Mouse (Mus musculus) heart, embryonic 11.5 days (tissue): ENCODE results near the gene Otop1. TPM values are rescaled to one million over a fixed set of nuclear protein-coding genes. Genes with fewer than 3 reads are reported as not detected.

Source experiments
- ATAC-seq: fragments of 200-750 bp; cut with Nextera tagmentation; replicated peaks from 2 replicates; pipeline ENCODE4 v1.8.0; 2017; ENCODE audit warnings: moderate library complexity; ENCODE audit not compliant: insufficient number of reproducible peaks, low FRiP score, low TSS enrichment
- H3K27ac ChIP-seq: fragments of 300-500 bp; sonication (generic); 2 replicates; pipeline ENCODE4 v1.5.1; 2014; ENCODE audit warnings: mild to moderate bottlenecking, low read depth, low read length
- H3K27me3 ChIP-seq: fragments of 300-500 bp; sonication (generic); 2 replicates; pipeline ENCODE4 v1.6.1; 2014; ENCODE audit warnings: mild to moderate bottlenecking, low read length, mixed read lengths; ENCODE audit not compliant: control insufficient read depth, insufficient read depth
- H3K36me3 ChIP-seq: fragments of 300-500 bp; sonication (generic); 2 replicates; pipeline ENCODE4 v1.6.1; 2014; ENCODE audit warnings: mild to moderate bottlenecking, low read length, moderate library complexity, mixed read lengths; ENCODE audit not compliant: control insufficient read depth, insufficient read depth
- H3K4me1 ChIP-seq: fragments of 300-500 bp; sonication (generic); 2 replicates; pipeline ENCODE4 v1.6.1; 2014; ENCODE audit warnings: low read length; ENCODE audit not compliant: control insufficient read depth, insufficient read depth
- H3K4me2 ChIP-seq: fragments of 300-500 bp; sonication (generic); 2 replicates; pipeline ENCODE4 v1.6.1; 2014; ENCODE audit warnings: mild to moderate bottlenecking, moderate library complexity
- H3K4me3 ChIP-seq: fragments of 300-500 bp; sonication (generic); 2 replicates; pipeline ENCODE4 v1.5.1; 2014; ENCODE audit warnings: low read depth, low read length
- H3K9ac ChIP-seq: fragments of 300-500 bp; sonication (generic); 2 replicates; pipeline ENCODE4 v1.6.1; 2014; ENCODE audit warnings: mild to moderate bottlenecking, low read depth, low read length, moderate library complexity
- H3K9me3 ChIP-seq: fragments of 300-500 bp; sonication (generic); replicated peaks from 2 replicates; pipeline ENCODE4 v1.6.1; 2016; ENCODE audit warnings: low read length; ENCODE audit not compliant: control insufficient read depth
- WGBS: fragments of 180-500 bp; shearing (Covaris S2); extraction: QIAGEN DNeasy Blood & Tissue Kit; methylation state at CpG from one replicate; pipeline ENCODE4 v1.1.7; 2014; ENCODE audit not compliant: insufficient replicate concordance; 5-methylcytosine and 5-hydroxymethylcytosine counted together
- polyA plus RNA-seq: library from polyadenylated mRNA; unstranded; fragments of >200 nt; fragmentation: Nextera tagmentation; extraction: Ambion mirVana; gene quantifications from 2 replicates; pipeline ENCODE4 v1.2.1, GENCODE M21; 2014

Otop1 gene
- polyA plus RNA-seq = not detected in 2 replicates

DNA sequence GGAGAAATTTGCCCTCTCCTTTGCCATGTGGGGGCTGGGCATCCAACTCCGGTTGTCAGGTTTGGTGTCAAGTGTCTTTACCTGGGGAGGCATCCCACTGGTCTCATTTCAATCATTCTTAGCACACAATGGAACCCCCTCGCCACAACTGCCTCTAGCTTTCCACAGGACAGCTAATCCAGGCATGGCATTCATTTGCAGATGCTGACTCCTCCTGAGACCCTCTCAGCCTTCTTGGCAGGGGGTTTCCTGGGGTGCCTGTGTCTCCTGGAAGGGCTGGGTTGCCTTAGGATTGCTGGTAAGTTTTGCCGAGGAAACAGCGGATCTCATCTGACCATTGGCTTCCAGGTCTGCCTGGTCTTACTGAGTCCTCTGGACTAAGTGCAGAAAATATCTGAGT lies at the start of gene Otop1:
TSS of gene Otop1 (plus strand) at position 202 of the 400 bp plus-strand sequence.
- peak within 1 kb of the TSS; percentile 35; the same call in 1 of the 2 replicates for H3K4me3 ChIP-seq
- no peak within 1 kb of the TSS for H3K27ac ChIP-seq
- peaks cover 69% of the 10 kb centered on the region for H3K27me3 ChIP-seq
- ATAC-seq = no peak
- H3K36me3 ChIP-seq = no peaks in the 10 kb centered on the region
- WGBS = 7% methylated on average over 4 of the region's 4 CpGs
- H3K9ac ChIP-seq = no peak within 1 kb of the TSS
- H3K4me1 ChIP-seq = peaks cover 13% of the 10 kb centered on the region
- no peaks in the 10 kb centered on the region for H3K9me3 ChIP-seq
- H3K4me2 ChIP-seq = peak within 1 kb of the TSS; percentile 25

DNA sequence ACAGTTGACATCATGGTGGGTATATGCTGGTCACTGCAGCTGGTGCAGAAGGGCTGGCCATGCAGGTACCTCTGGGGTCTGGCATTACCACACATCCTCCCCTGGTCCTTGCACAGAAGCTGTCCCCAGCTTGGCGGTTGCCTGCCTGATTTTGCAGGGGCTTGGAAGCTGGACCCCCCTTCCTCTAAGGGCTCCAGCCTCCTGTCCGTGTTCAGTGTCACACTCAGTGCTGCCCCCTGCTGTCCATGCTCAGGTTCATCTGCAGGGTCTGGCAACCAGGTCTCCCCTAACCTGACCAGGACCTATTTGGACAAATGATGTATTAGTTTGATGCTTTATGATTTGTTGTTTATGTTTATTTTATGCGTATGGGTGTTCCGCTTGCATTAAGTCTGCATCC lies 40.4 kb upstream of the Otop1 start:
- Histone ChIP-seq H3K4me3 (no peak overlapping the region), H3K9ac (no peak overlapping the region), H3K36me3 (peaks cover 16% of the 10 kb centered on the region), H3K4me1 (no peaks in the 10 kb centered on the region), H3K4me2 (no peak overlapping the region), H3K27ac (no peak overlapping the region), H3K9me3 (no peaks in the 10 kb centered on the region), H3K27me3 (no peaks in the 10 kb centered on the region)
- no peak for ATAC-seq
- WGBS = 75% methylated on average over 4 of the region's 4 CpGs

DNA sequence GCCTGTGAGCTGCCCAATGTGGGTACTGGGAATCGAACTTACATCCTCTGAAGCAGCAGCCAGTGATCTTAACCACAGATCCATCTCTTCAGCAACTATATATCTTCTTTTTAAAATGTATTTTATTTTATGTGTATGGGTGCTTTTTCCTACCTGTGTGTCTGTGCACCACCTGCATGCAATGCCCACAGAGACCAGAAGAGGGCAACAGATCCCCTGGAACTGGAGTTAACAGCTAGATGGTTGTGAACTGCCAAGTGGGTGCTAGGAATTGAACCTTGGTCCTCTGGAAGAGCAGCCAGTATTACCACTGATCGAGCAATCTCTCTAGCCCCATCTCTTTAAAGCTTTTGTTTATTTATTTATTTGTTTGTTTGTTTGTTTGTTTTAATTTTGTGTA lies 39.1 kb upstream of the Otop1 start:
- H3K9ac ChIP-seq = no peak overlapping the region
- H3K4me3 ChIP-seq = no peak overlapping the region
- 84% methylated on average over 2 of the region's 2 CpGs for WGBS
- no peak for ATAC-seq
- no peaks in the 10 kb centered on the region for H3K4me1 ChIP-seq
- no peak overlapping the region for H3K4me2 ChIP-seq
- H3K27me3 ChIP-seq = no peaks in the 10 kb centered on the region
- peaks cover 11% of the 10 kb centered on the region for H3K36me3 ChIP-seq
- H3K9me3 ChIP-seq = no peaks in the 10 kb centered on the region
- no peak overlapping the region for H3K27ac ChIP-seq

DNA sequence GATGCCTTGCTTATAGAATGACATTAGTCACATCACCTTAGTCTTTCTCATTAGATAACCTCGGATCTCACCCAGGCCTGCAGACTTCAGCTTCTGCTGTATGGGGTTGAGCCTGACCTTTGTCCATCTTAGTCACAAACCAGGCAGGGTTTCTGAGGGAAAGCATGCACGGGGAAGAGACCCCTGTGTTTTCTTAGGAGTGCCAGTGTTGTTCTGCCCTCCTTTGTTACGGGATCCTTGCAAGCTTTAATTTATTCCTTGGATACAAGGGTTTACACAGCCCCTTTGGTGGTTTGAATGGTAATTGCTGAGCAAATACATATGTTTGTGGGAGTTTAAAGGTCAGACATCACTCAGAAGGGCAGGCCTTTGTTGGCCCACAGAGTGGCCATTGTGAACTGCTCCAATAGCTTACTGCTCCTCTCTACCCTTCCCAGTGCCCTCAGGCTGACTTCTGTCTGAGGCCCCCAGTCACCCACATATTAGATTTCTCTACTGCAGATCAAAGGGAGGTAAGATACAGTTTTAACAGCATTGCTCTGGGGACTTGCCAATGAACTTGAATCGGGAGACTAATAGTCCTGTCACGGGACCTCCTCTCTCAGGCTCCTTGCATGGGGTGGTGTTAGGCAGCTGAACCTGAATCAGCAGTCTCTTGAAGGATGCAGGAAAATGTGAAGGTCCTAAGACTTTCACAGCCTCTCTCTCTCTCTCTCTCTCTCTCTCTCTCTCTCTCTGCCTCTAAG lies 34.9 kb upstream of the Otop1 start:
- no peak for ATAC-seq
- Histone ChIP-seq H3K27me3 (no peaks in the 10 kb centered on the region), H3K4me1 (no peaks in the 10 kb centered on the region), H3K4me2 (no peak overlapping the region), H3K27ac (no peak overlapping the region), H3K9me3 (no peaks in the 10 kb centered on the region), H3K9ac (no peak overlapping the region), H3K4me3 (no peak overlapping the region), H3K36me3 (no peaks in the 10 kb centered on the region)
- WGBS = 64% methylated on average over 5 of the region's 5 CpGs

DNA sequence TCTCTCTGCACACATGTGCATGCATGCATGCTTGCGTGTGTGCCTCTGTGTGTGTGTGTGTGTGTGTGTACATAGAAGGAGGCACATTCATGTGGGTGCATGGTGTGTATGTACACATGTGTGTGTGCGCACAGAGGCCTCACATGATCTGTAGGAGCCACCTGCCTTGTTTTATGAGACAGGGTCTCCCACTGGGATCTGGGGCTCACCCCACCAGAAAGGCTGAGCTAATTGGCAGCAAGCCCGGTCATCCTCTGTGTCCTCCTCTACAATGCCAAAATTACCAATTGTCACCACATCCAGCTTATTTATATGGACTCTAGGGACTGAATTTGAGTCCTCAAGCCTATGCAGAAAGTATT lies 34.3 kb upstream of the Otop1 start:
- Histone ChIP-seq H3K4me1 (no peaks in the 10 kb centered on the region), H3K27ac (no peak overlapping the region), H3K27me3 (no peaks in the 10 kb centered on the region), H3K4me3 (no peak overlapping the region), H3K9me3 (no peaks in the 10 kb centered on the region), H3K9ac (no peak overlapping the region), H3K36me3 (no peaks in the 10 kb centered on the region), H3K4me2 (no peak overlapping the region)
- no peak for ATAC-seq
- WGBS = 84% methylated on average over 3 of the region's 3 CpGs

DNA sequence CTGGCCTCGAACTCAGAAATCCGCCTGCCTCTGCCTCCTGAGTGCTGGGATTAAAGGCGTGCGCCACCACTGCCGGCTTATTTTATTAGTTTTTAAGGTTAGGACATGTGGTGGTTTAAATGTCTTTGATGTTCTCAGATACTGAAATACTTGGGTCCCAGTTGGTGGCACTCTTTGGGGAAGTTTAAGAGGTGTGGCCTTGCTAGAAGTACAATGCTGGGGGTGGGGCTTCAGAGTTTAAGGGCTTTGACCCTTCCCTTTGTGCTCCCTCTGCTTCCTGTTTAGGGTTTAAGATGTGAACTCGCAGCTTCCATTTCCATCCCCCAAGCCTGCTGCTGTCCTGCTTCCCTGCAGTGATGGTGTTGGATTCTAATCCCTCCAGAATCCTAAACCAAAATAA lies 33.8 kb upstream of the Otop1 start:
- H3K36me3 ChIP-seq = no peaks in the 10 kb centered on the region
- H3K4me3 ChIP-seq = no peak overlapping the region
- 79% methylated on average over 6 of the region's 6 CpGs for WGBS
- no peaks in the 10 kb centered on the region for H3K4me1 ChIP-seq
- no peak overlapping the region for H3K4me2 ChIP-seq
- no peak for ATAC-seq
- H3K27ac ChIP-seq = no peak overlapping the region
- H3K9me3 ChIP-seq = no peaks in the 10 kb centered on the region
- no peaks in the 10 kb centered on the region for H3K27me3 ChIP-seq
- no peak overlapping the region for H3K9ac ChIP-seq

DNA sequence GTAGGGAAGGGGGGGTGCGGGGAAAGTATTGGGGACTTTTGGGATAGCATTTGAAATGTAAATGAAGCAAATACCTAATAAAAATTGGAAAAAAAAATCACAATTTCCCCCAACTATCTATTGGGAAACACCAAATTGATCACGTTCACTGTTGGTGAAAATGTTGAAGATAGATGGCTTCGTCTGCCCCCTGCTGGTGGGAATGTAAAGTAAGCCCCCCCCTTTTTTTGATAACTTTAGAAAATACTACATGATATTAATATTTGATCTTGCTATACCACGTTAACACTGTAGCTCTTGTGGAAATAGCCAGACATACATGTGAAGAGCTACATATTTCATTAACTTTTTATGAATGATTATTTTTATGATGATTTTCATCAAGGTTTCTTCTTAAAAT lies 20.6 kb upstream of the Otop1 start:
- no peak overlapping the region for H3K4me3 ChIP-seq
- WGBS = 45% methylated on average over 4 of the region's 4 CpGs
- ATAC-seq = no peak
- H3K27ac ChIP-seq = 0 out of 2 replicates have a peak overlapping the region, but pooled peaks have one; percentile 29
- H3K27me3 ChIP-seq = 0 out of 2 replicates have a peak, but pooled peaks cover 2% of the 10 kb centered on the region
- H3K9ac ChIP-seq = no peak overlapping the region
- no peaks in the 10 kb centered on the region for H3K9me3 ChIP-seq
- no peaks in the 10 kb centered on the region for H3K36me3 ChIP-seq
- H3K4me1 ChIP-seq = no peaks in the 10 kb centered on the region
- H3K4me2 ChIP-seq = no peak overlapping the region

DNA sequence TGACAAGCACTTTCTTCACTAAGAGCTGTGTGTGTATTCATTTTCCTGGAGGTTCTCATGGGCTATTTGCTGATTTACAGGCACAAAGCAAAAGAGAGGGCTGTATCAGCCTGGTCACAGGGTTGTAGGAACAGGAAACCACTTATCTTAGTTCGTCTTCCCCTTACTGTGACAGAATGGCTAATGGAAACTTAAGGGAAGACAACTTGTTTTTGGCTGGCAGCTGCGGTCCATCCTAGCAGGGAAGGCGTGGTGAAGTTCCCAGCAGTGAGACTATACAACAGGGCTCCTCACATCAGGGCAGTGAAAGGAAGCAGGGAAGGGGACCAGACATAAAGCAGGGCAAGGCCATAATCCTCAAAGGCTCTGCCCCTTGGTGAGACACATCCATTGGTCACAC lies 20.1 kb upstream of the Otop1 start:
- H3K4me1 ChIP-seq = no peaks in the 10 kb centered on the region
- H3K4me3 ChIP-seq = no peak overlapping the region
- no peak overlapping the region for H3K9ac ChIP-seq
- no peak overlapping the region for H3K4me2 ChIP-seq
- peak overlapping the region; percentile 57 for H3K27ac ChIP-seq
- H3K36me3 ChIP-seq = no peaks in the 10 kb centered on the region
- no peaks in the 10 kb centered on the region for H3K9me3 ChIP-seq
- H3K27me3 ChIP-seq = 0 out of 2 replicates have a peak, but pooled peaks cover 2% of the 10 kb centered on the region
- peak; percentile 57; the same call in 1 of the 2 replicates for ATAC-seq
- 50% methylated on average over 3 of the region's 3 CpGs for WGBS

DNA sequence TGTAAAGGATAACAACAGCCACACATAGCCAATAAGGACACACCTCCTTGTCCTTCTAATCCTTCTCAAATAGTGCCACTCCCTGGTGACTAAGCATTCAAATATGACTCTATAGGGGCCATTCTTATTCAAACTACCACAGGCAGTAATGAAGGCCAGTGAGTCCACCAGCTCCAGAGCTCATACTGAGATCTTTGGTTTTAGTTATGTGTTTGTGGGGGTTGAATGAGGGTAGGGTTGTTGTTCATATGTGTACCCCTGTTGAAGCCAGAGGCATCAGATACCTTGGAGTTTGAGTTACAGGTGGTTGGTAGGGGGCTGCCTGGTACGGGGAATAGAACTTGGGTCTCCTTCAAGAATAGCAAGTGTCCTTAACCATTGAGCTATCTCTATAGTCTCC lies 19.2 kb upstream of the Otop1 start:
- no peak for ATAC-seq
- H3K36me3 ChIP-seq = no peaks in the 10 kb centered on the region
- no peak overlapping the region for H3K4me3 ChIP-seq
- H3K27ac ChIP-seq = no peak overlapping the region
- H3K4me1 ChIP-seq = 0 out of 2 replicates have a peak, but pooled peaks cover 4% of the 10 kb centered on the region
- no peak overlapping the region for H3K4me2 ChIP-seq
- 0 out of 2 replicates have a peak, but pooled peaks cover 2% of the 10 kb centered on the region for H3K27me3 ChIP-seq
- WGBS = 70% methylated on average over 1 of the region's 1 CpGs
- no peak overlapping the region for H3K9ac ChIP-seq
- no peaks in the 10 kb centered on the region for H3K9me3 ChIP-seq
